Mouse (Mus musculus) small intestine, adult 2 months (tissue): ENCODE measurements around the gene Abcc9.

Experiments
- CTCF ChIP-seq: fragments of 200-500 bp; IDR thresholded peaks from 2 replicates; pipeline ENCODE4 v1.5.1; 2012; ENCODE audit warnings: low read depth, mild to moderate bottlenecking, control low read depth, inconsistent platforms, low read length, moderate library complexity, mixed read lengths; ENCODE audit not compliant: insufficient replicate concordance, insufficient read length; ENCODE audit errors: extremely low read depth
- POLR2A ChIP-seq: fragments of 200-500 bp; IDR thresholded peaks from 2 replicates; pipeline ENCODE4 v1.6.1; 2012; ENCODE audit warnings: low read depth, mild to moderate bottlenecking, control low read depth, inconsistent platforms, low read length, moderate library complexity

GRCm38 (mm10) chr6:142542800-142543175, 159.3 kb downstream of the Abcc9 start:
- TF ChIP-seq POLR2A: no peak
- TF ChIP-seq CTCF: no peak
